Mouse (Mus musculus) gastrocnemius, adult 8-10 months (tissue): ENCODE measurements at regions not wholly inside any gene's neighbourhood (a gene's known extent, or its start where the extent isn't known, plus 50 kb on each side); places are given as distances from the start of the nearest gene placed in this dataset.

Source experiments
- DNase-seq, 2 experiments: peaks; one replicate each; pipeline ENCODE4 v3.0.0; 2022; ENCODE audit warnings: low spot score in 2 of 2

GRCm38 (mm10) chr8:92071305-92072253 is 269.7 kb upstream of the Irx3 start:
- DNase-seq, result no peak

GRCm38 (mm10) chr8:92070704-92071103 is 268.8 kb upstream of the Irx3 start:
- DNase-seq, result no peak

GRCm38 (mm10) chr8:92066435-92066834 is 264.6 kb upstream of the Irx3 start:
- no peak for DNase-seq

- DNase-seq, result no peak
These were observed 263.8 kb upstream of the Irx3 start for GRCm38 (mm10) chr8:92065554-92066239.

- DNase-seq, result no peak
These were observed 263.1 kb upstream of the Irx3 start for GRCm38 (mm10) chr8:92064971-92065370.

- no peak for DNase-seq
These were observed 262.4 kb upstream of the Irx3 start for GRCm38 (mm10) chr8:92064175-92064821.

GRCm38 (mm10) chr8:92063333-92063732 is 261.5 kb upstream of the Irx3 start:
- no peak for DNase-seq

GRCm38 (mm10) chr8:92059471-92059870 is 257.6 kb upstream of the Irx3 start:
- DNase-seq, result no peak

GRCm38 (mm10) chr8:92058953-92059352 is 257.1 kb upstream of the Irx3 start:
- DNase-seq, result no peak

- DNase-seq, result no peak
These were observed 256.0 kb upstream of the Irx3 start for GRCm38 (mm10) chr8:92057857-92058256.

- DNase-seq, result no peak
These were observed 253.7 kb upstream of the Irx3 start for GRCm38 (mm10) chr8:92055590-92055989.

- DNase-seq, result no peak
These were observed 242.8 kb upstream of the Irx3 start for GRCm38 (mm10) chr8:92044695-92045094.

- no peak for DNase-seq
These were observed 241.1 kb upstream of the Irx3 start for GRCm38 (mm10) chr8:92042951-92043350.

- no peak for DNase-seq
These were observed 228.1 kb upstream of the Irx3 start for GRCm38 (mm10) chr8:92029954-92030353.

GRCm38 (mm10) chr8:92029516-92029915 is 227.6 kb upstream of the Irx3 start:
- DNase-seq, result no peak

GRCm38 (mm10) chr8:92028308-92028707 is 226.4 kb upstream of the Irx3 start:
- DNase-seq, result no peak

- no peak for DNase-seq
These were observed 222.3 kb upstream of the Irx3 start for GRCm38 (mm10) chr8:92024133-92024532.

- no peak for DNase-seq
These were observed 219.7 kb upstream of the Irx3 start for GRCm38 (mm10) chr8:92021521-92021920.

- no peak for DNase-seq
These were observed 212.8 kb upstream of the Irx3 start for GRCm38 (mm10) chr8:92014704-92015103.

GRCm38 (mm10) chr8:92013183-92013582 is 211.3 kb upstream of the Irx3 start:
- DNase-seq, result no peak

GRCm38 (mm10) chr8:92010412-92010811 is 208.5 kb upstream of the Irx3 start:
- no peak for DNase-seq
